Mouse (Mus musculus) forebrain, embryonic 14.5 days (tissue): ENCODE results near the gene Gja1. TPM values are rescaled to one million over a fixed set of nuclear protein-coding genes. Genes with fewer than 3 reads are reported as not detected.
"Not testable (repeated sequence)": the region's sequence is repeated elsewhere in the genome, so short reads cannot be mapped to it uniquely, and the experiment has no call there.

Source experiments
- ATAC-seq: fragments of 200-750 bp; cut with Nextera tagmentation; 2 replicates; pipeline ENCODE4 v1.8.0; 2017; ENCODE audit warnings: mild to moderate bottlenecking, moderate library complexity
- DNase-seq: peaks from one replicate; pipeline ENCODE4 v3.0.0-alpha.2; 2015; ENCODE audit warnings: low spot score
- H3K27ac ChIP-seq: fragments of 300-500 bp; sonication (generic); 2 replicates; pipeline ENCODE4 v1.5.1; 2014; ENCODE audit warnings: low read depth, mild to moderate bottlenecking, control low read depth, low read length, moderate library complexity
- H3K27me3 ChIP-seq: fragments of 300-500 bp; sonication (generic); replicated peaks from 2 replicates; pipeline ENCODE4 v1.6.1; 2014; ENCODE audit warnings: low read length, control low read depth, mixed read lengths; ENCODE audit not compliant: control insufficient read depth, insufficient read depth
- H3K36me3 ChIP-seq: fragments of 300-500 bp; sonication (generic); 2 replicates; pipeline ENCODE4 v1.6.1; 2014; ENCODE audit warnings: low read length, control low read depth; ENCODE audit not compliant: control insufficient read depth, insufficient read depth
- H3K4me1 ChIP-seq: fragments of 300-500 bp; sonication (generic); 2 replicates; pipeline ENCODE4 v1.6.1; 2014; ENCODE audit warnings: antibody characterized with exemption, low read length, control low read depth; ENCODE audit not compliant: control insufficient read depth, insufficient read depth
- H3K4me2 ChIP-seq: fragments of 300-500 bp; sonication (generic); 2 replicates; pipeline ENCODE4 v1.6.1; 2014; ENCODE audit warnings: mild to moderate bottlenecking, control low read depth, low read length
- H3K4me3 ChIP-seq: fragments of 300-500 bp; sonication (generic); 2 replicates; pipeline ENCODE4 v1.5.1; 2014; ENCODE audit warnings: low read depth, low read length, control low read depth
- H3K9ac ChIP-seq: fragments of 300-500 bp; sonication (generic); 2 replicates; pipeline ENCODE4 v1.6.1; 2014; ENCODE audit warnings: mild to moderate bottlenecking, low read length, control low read depth, moderate library complexity
- H3K9me3 ChIP-seq: fragments of 300-500 bp; sonication (generic); replicated peaks from 2 replicates; pipeline ENCODE4 v1.6.1; 2016; ENCODE audit warnings: low read length, control low read depth, mixed read lengths; ENCODE audit not compliant: control insufficient read depth
- WGBS: fragments of 180-500 bp; shearing (Covaris S2); extraction: QIAGEN DNeasy Blood & Tissue Kit; methylation state at CpG from one replicate; pipeline ENCODE4 v1.1.7; 2014; 5-methylcytosine and 5-hydroxymethylcytosine counted together
- polyA plus RNA-seq: library from polyadenylated mRNA; unstranded; fragments of >200 nt; fragmentation: Nextera tagmentation; extraction: Ambion mirVana; gene quantifications from 2 replicates; pipeline ENCODE4 v1.2.1, GENCODE M21; 2014

The Gja1 gene
- polyA plus RNA-seq, 1 experiment from 2014 or later: 111 TPM

DNA sequence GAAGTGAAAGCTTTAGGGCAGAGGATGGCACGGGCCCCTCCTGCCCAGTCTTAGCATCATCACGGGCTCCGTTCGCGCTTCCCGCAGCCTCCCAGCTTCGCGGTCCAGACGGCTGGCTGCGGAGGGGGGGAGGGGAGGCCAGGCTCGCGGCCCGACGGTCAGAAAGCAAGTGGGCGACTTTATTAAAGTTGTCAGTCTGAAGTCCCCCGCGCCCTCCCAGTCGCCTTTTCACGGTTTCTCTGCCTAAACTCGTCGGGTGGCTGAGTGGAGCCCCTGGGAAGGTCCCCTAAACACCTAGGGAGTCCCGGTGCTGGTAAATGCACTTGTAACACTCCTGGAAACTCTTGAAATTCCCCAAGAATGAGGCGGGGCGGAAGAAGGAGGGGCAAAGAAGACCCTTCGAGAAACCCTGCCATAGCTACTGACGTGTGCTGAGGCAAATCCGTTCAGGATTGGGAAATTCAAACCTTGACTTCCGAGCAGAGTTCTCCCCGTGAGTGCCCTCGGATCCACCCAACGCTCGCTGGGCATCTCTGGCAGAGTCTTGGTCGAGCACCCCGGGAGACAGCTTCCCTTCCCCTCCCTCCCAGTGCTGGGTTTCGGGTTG, 1.6 kb downstream of the Gja1 start:
- peak; percentile 83 for ATAC-seq
- WGBS: under 1% methylated on average over 35 of the region's 35 CpGs
- peak overlapping the region; percentile 55 for H3K4me3 ChIP-seq
- DNase-seq: peak; percentile 59
- H3K4me1 ChIP-seq: peaks cover 2% of the 10 kb centered on the region; the same call in 1 of the 2 replicates
- H3K36me3 ChIP-seq: no peaks in the 10 kb centered on the region
- H3K4me2 ChIP-seq: peak overlapping the region; percentile 85
- peak overlapping the region; percentile 76 for H3K9ac ChIP-seq
- H3K27ac ChIP-seq: peak overlapping the region; percentile 66
- 0 out of 2 replicates have a peak, but pooled peaks cover 4% of the 10 kb centered on the region for H3K27me3 ChIP-seq
- no peaks in the 10 kb centered on the region for H3K9me3 ChIP-seq

DNA sequence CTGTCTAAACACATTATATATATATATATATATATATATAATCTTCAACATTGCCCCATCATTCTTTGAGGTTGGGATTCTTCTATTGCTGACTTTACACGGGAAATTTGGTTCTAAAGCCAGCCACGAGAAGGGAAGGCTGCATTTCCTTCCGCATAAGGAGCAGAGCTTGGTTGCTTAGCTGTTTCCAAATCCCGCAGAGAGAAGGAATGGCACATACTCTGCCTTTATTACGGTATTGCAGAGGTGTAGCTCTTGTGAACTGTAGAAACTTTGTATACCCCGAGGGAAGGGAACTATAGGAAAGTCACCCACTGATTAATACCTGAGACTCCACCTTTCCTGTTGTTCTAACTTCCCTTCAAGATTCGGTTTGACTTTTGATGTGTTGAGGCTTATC, 2.6 kb downstream of the Gja1 start:
- DNase-seq (peak; percentile 29), ATAC-seq (no peak)
- no peaks in the 10 kb centered on the region for H3K9me3 ChIP-seq
- 4% methylated on average over 7 of the region's 7 CpGs for WGBS
- H3K4me1 ChIP-seq: peaks cover 2% of the 10 kb centered on the region; the same call in 1 of the 2 replicates
- peak overlapping the region; percentile 55; the same call in 1 of the 2 replicates for H3K4me3 ChIP-seq
- H3K4me2 ChIP-seq: peak overlapping the region; percentile 85
- no peak overlapping the region for H3K27ac ChIP-seq
- H3K36me3 ChIP-seq: no peaks in the 10 kb centered on the region
- peak overlapping the region; percentile 76 for H3K9ac ChIP-seq
- H3K27me3 ChIP-seq: 0 out of 2 replicates have a peak, but pooled peaks cover 4% of the 10 kb centered on the region

DNA sequence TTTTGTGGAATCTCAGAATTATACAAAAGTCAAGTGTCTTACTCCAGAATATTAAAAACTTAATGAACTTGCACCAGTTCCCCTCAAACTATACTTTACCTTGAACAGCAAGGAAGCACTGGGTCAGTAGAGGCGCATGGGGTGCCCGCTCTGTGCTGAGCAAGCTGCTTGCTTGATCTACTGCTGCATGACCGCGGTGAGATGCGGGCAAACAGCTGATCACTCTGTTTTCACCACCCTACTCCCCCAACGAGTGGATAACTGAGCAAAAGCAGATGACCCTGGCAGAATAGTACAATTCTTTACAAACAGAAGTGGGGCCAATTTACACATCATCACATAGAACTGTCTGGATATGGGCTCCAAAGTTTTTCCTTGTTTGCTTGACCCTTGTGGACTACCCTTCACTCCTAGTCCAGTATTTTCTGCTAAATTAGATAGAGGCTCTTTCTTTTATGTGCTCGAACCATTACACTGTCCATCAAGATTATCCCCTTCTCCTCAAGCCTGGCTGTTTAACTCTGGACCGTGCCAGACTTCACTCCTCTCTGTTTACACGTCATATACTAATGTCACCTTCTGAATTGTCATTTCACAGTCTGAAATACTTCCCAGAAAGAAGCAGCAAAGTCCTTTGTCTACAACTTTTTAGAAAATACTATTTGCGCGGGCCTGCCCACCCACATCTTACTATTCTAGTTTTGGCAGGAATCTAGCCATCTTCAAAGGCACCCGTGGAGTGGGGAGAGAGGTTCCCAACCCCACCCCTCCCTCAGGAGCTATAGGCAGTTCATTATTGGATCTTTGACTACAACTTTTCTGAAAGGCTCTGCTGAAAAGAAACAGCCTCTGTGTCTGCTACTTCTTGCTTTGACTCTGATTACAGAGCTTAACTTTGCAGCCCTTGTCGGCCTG, 8.3 kb downstream of the Gja1 start:
- Histone ChIP-seq H3K9ac (no peak overlapping the region), H3K4me1 (no peaks in the 10 kb centered on the region), H3K27me3 (no peaks in the 10 kb centered on the region), H3K4me2 (no peak overlapping the region), H3K27ac (no peak overlapping the region), H3K36me3 (peaks cover 19% of the 10 kb centered on the region), H3K9me3 (no peaks in the 10 kb centered on the region), H3K4me3 (no peak overlapping the region)
- 39% methylated on average over 13 of the region's 13 CpGs for WGBS
- peak; percentile 70; the same call in 1 of the 2 replicates for ATAC-seq
- peak; percentile 32 for DNase-seq

DNA sequence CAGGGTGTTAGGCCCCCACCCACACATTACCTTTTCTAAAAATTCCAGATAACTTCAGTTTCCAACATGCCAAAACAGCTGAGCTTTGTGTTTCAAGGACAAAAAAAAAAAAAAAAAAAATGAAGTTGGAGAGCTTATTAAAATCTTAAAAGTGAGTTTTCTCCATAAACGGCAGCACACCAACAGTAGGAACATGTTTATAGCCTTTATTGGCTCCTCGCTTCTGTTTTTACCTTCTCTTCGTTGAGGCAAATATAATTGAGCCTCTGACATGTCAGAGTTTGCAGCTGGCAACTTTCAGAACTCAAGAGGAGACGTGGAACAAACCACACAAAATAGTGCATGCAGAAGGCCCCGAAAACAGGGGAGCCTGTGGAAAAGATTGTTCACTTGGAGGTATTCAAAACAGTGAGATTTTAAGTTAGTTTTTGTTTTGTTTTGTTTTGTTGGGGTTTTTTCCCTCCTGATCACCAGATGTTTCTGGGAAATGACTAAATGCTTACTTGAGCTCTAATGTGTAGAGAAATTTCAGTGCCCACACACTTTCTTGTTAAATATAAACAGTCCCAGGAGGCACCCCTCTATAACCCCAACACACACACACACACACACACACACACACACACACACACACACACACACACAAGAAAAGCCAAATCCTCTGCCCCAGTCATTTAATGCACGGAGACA, 16.1 kb downstream of the Gja1 start:
- no peaks in the 10 kb centered on the region for H3K9me3 ChIP-seq
- 70% methylated on average over 6 of the region's 6 CpGs for WGBS
- H3K27ac ChIP-seq: no peak overlapping the region
- H3K4me1 ChIP-seq: no peaks in the 10 kb centered on the region
- no peak overlapping the region for H3K9ac ChIP-seq
- H3K4me2 ChIP-seq: no peak overlapping the region
- no peak overlapping the region for H3K4me3 ChIP-seq
- ATAC-seq (no peak), DNase-seq (no peak)
- H3K36me3 ChIP-seq: peaks cover 6% of the 10 kb centered on the region
- no peaks in the 10 kb centered on the region for H3K27me3 ChIP-seq

DNA sequence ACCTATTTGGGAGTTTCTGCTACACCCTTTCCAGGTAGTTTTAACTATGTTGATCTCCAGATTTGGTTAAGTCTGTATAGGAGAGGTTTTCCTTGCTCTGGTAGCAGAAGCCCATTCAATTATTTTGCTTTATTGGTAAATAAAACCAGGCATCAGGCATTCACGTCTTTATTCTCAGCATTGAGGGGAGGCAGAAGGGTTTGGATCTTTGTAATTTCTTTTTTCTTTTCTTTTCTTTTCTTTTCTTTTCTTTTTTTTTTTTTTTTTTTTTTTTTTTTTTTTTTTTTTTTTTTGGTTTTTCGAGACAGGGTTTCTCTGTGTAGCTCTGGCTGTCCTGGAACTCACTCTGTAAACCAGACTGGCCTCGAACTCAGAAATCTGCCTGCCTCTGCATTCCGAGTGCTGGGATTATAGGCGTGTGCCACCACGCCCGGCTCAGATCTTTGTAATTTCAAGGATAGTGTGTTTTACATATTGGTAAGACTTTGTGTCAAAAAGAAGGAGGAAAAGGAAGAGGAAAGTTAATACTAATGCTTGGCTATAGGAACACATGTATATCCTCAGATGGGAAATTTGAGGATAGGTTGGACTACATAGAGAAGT, 16.8 kb downstream of the Gja1 start:
- not testable (repeated sequence) for H3K9ac ChIP-seq, ATAC-seq, H3K27ac ChIP-seq, H3K4me1 ChIP-seq, H3K4me2 ChIP-seq, H3K36me3 ChIP-seq, H3K4me3 ChIP-seq, H3K27me3 ChIP-seq, DNase-seq, H3K9me3 ChIP-seq
- 82% methylated on average over 7 of the region's 7 CpGs for WGBS

DNA sequence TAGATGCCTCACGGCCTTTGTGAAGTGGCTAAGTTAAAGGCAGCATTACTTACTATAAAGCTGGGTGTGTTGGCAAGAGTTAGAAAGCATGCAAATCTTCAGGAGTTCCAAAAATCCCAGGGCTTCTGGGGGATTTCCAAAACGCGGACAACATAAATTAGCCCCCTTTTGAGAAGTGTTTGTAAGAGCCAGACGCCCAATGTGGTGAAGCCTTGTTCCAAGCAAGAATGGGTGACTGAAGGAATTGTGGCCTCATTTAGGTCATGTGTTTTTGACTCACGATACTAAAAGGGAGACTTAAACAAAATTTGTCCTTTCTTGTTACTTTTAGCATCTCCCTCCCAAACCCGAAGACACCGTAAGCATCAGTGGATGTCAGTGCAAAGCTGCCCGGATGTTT, 20.7 kb downstream of the Gja1 start:
- H3K27me3 ChIP-seq: no peaks in the 10 kb centered on the region
- no peaks in the 10 kb centered on the region for H3K9me3 ChIP-seq
- 64% methylated on average over 8 of the region's 8 CpGs for whole genome bisulfite sequencing
- H3K36me3 ChIP-seq: no peaks in the 10 kb centered on the region
- no peak overlapping the region for H3K4me2 ChIP-seq
- DNase-seq: peak; percentile 22
- H3K4me3 ChIP-seq: no peak overlapping the region
- ATAC-seq: no peak
- H3K4me1 ChIP-seq: no peaks in the 10 kb centered on the region
- H3K9ac ChIP-seq: no peak overlapping the region
- H3K27ac ChIP-seq: no peak overlapping the region

DNA sequence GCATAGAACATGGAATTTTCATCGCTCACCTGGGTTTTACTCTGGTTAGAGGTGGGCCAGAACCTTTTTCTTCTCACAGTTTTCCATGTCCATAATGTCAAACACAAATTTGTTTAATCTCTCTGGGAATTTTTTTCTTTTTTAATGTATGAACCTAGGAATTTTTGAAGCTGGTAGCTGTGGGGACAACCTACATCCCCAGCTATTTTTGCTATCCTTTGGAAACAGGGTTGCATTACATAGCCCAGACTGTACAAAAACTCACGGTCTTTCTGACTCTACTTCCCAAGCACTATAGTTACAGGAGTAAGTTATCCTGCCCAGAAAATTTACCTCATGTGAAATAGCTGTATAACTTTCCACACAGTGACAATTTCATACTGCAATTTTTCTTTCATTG, 21.2 kb downstream of the Gja1 start:
- Histone ChIP-seq H3K27me3 (no peaks in the 10 kb centered on the region), H3K9ac (no peak overlapping the region), H3K4me2 (no peak overlapping the region), H3K36me3 (no peaks in the 10 kb centered on the region), H3K4me1 (no peaks in the 10 kb centered on the region), H3K4me3 (no peak overlapping the region), H3K27ac (no peak overlapping the region), H3K9me3 (no peaks in the 10 kb centered on the region)
- DNase-seq (no peak), ATAC-seq (no peak)
- WGBS: 98% methylated on average over 2 of the region's 2 CpGs

DNA sequence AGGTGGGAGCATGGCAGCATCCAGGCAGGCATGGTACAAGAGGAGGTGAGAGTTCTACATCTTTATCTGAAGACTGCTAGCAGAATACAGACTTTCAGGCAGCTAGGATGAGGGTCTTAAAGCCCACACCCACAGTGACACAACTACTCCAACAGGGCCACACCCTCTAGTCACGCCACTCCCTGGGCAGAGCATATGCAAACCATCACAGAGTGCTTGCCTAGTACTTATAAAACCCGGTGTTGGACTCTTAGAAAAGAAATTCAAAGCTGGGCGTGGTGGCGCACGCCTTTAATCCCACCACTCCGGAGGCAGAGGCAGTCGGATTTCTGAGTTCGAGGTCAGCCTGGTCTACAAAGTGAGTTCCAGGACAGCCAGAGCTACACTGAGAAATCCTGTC, 24.3 kb downstream of the Gja1 start:
- not testable (repeated sequence) for H3K4me2 ChIP-seq, DNase-seq, H3K9ac ChIP-seq, H3K9me3 ChIP-seq, H3K4me3 ChIP-seq, H3K27me3 ChIP-seq, H3K27ac ChIP-seq, ATAC-seq, H3K36me3 ChIP-seq, H3K4me1 ChIP-seq
- 95% methylated on average over 8 of the region's 8 CpGs for WGBS
